Comparison of ENCODE assay signal across 16 mouse cellular contexts in the genomic region with DNA sequence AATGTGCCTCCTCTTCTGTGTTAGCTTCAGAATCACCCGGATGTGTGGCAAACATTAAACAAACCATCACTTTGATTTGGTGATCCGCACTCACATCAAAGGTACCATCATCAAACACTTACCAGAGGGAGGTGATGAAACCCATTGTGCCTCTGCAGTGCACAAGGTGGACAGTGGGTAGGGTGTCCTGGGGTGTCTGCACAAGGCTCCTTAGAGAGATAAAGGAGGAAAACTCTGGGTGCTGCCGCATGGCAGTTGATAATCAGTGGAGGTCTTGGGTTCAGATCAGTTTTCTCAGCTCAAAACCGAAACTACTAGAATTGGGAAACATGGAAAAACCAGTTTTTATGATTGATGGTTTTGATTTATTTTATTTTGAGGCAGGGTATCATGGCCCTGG.
"Had no signal": no experiment of that assay in that cellular context is flagged by ENCODE, and none has a peak within 500 bp of the region (broad histone marks: within the 10 kb centered on the region; RNA-seq: fewer than 3 reads in every experiment).

No protein-coding gene starts in this region.

- ATAC-seq: midbrain, embryonic 16.5 days had no signal

- DNase-seq: lung, adult 18-20 months; lung, embryonic 14.5 days; lung, postnatal 10 days; lung, postnatal 4 days; midbrain, embryonic 14.5 days; right cerebral cortex, postnatal 14 days; thymus, adult 18-20 months; thymus, postnatal 14 days; thymus, postnatal 36 days had no signal

- H3K4me2 ChIP-seq: lung, embryonic 14.5 days; midbrain, embryonic 12.5 days; neural tube, embryonic 12.5 days; stomach, embryonic 15.5 days had no signal

- H3K27ac ChIP-seq: midbrain, embryonic 10.5 days; midbrain, embryonic 12.5 days; neural tube, embryonic 12.5 days; stomach, embryonic 15.5 days; stomach, postnatal 0 days had no signal

- H3K9ac ChIP-seq: lung, embryonic 14.5 days; midbrain, embryonic 12.5 days; neural tube, embryonic 12.5 days; stomach, embryonic 15.5 days had no signal

- H3K27me3 ChIP-seq: midbrain, embryonic 12.5 days; neural tube, embryonic 12.5 days; stomach, embryonic 15.5 days had no signal

- H3K36me3 ChIP-seq: midbrain, embryonic 10.5 days; midbrain, embryonic 12.5 days; neural tube, embryonic 12.5 days; stomach, embryonic 15.5 days had no signal

- H3K9me3 ChIP-seq: midbrain, embryonic 10.5 days; midbrain, embryonic 12.5 days; neural tube, embryonic 12.5 days; stomach, embryonic 15.5 days had no signal

- H3K4me3 ChIP-seq: midbrain, embryonic 10.5 days; midbrain, embryonic 12.5 days; myocyte; neural tube, embryonic 12.5 days; stomach, embryonic 15.5 days had no signal

- H3K4me1 ChIP-seq: neural tube, embryonic 12.5 days; stomach, embryonic 15.5 days had no signal
